Mouse (Mus musculus): Measurements from ENCODE around the gene Olfr1484. TPM values are rescaled to one million over a fixed set of nuclear protein-coding genes. Genes with fewer than 3 reads are reported as not detected.

The Olfr1484 gene
- polyA plus RNA-seq (2014; fragmentation: Illumina TruSeq; extraction: RNeasy Lipid Tissue Mini Kit (QIAGEN cat#74804); ENCODE audit: low read depth, low replicate concordance), result not detected

GRCm38 (mm10) chr19:13583211-13583610 is at the start of gene Olfr1484:
Gene Olfr1484, plus strand, starts transcription at chr19:13583511.

GRCm38 (mm10) chr19:13617075-13617474 is 33.8 kb downstream of the Olfr1484 start, which contains the start of gene Olfr1487:
Gene Olfr1487, plus strand, starts transcription at chr19:13617375.

GRCm38 (mm10) chr19:13631321-13631720 is 48.0 kb downstream of the Olfr1484 start, which contains the start of gene Olfr1489:
Gene Olfr1489, plus strand, starts transcription at chr19:13631621.

Other genes with a start within 250 kb of the Olfr1484 start
- not detected for gene Olfr1466, start 244.6 kb upstream of the Olfr1484 start, polyA plus RNA-seq (2014; fragmentation: Illumina TruSeq; extraction: RNeasy Lipid Tissue Mini Kit (QIAGEN cat#74804); ENCODE audit: low read depth, low replicate concordance)
- gene Olfr1467, start 221.3 kb upstream of the Olfr1484 start, polyA plus RNA-seq (2014; fragmentation: Illumina TruSeq; extraction: RNeasy Lipid Tissue Mini Kit (QIAGEN cat#74804); ENCODE audit: low read depth, low replicate concordance), result not detected
- gene Olfr1469, start 175.7 kb upstream of the Olfr1484 start, polyA plus RNA-seq (2014; fragmentation: Illumina TruSeq; extraction: RNeasy Lipid Tissue Mini Kit (QIAGEN cat#74804); ENCODE audit: low read depth, low replicate concordance), result not detected
- not detected for gene Olfr1471, start 140.1 kb upstream of the Olfr1484 start, polyA plus RNA-seq (2014; fragmentation: Illumina TruSeq; extraction: RNeasy Lipid Tissue Mini Kit (QIAGEN cat#74804); ENCODE audit: low read depth, low replicate concordance)
- gene Olfr1472, start 127.4 kb upstream of the Olfr1484 start, polyA plus RNA-seq (2014; fragmentation: Illumina TruSeq; extraction: RNeasy Lipid Tissue Mini Kit (QIAGEN cat#74804); ENCODE audit: low read depth, low replicate concordance), result not detected
- gene Olfr1474, start 113.9 kb upstream of the Olfr1484 start, polyA plus RNA-seq (2014; fragmentation: Illumina TruSeq; extraction: RNeasy Lipid Tissue Mini Kit (QIAGEN cat#74804); ENCODE audit: low read depth, low replicate concordance), result not detected
- not detected for gene Olfr1475, start 103.3 kb upstream of the Olfr1484 start, polyA plus RNA-seq (2014; fragmentation: Illumina TruSeq; extraction: RNeasy Lipid Tissue Mini Kit (QIAGEN cat#74804); ENCODE audit: low read depth, low replicate concordance)
- not detected for gene Olfr1477, start 83.0 kb upstream of the Olfr1484 start, polyA plus RNA-seq (2014; fragmentation: Illumina TruSeq; extraction: RNeasy Lipid Tissue Mini Kit (QIAGEN cat#74804); ENCODE audit: low read depth, low replicate concordance)
- not detected for gene Olfr1480, start 55.6 kb upstream of the Olfr1484 start, polyA plus RNA-seq (2014; fragmentation: Illumina TruSeq; extraction: RNeasy Lipid Tissue Mini Kit (QIAGEN cat#74804); ENCODE audit: low read depth, low replicate concordance)
- gene Olfr1487, start 33.9 kb downstream of the Olfr1484 start, polyA plus RNA-seq (2014; fragmentation: Illumina TruSeq; extraction: RNeasy Lipid Tissue Mini Kit (QIAGEN cat#74804); ENCODE audit: low read depth, low replicate concordance), result not detected
- gene Olfr1489, start 48.1 kb downstream of the Olfr1484 start, polyA plus RNA-seq (2014; fragmentation: Illumina TruSeq; extraction: RNeasy Lipid Tissue Mini Kit (QIAGEN cat#74804); ENCODE audit: low read depth, low replicate concordance), result not detected
- gene Olfr1490, start 67.6 kb downstream of the Olfr1484 start, polyA plus RNA-seq (2014; fragmentation: Illumina TruSeq; extraction: RNeasy Lipid Tissue Mini Kit (QIAGEN cat#74804); ENCODE audit: low read depth, low replicate concordance), result not detected
- not detected for gene Olfr1491, start 113.8 kb downstream of the Olfr1484 start, polyA plus RNA-seq (2014; fragmentation: Illumina TruSeq; extraction: RNeasy Lipid Tissue Mini Kit (QIAGEN cat#74804); ENCODE audit: low read depth, low replicate concordance)
- gene Olfr1493-ps1, start 139.8 kb downstream of the Olfr1484 start, polyA plus RNA-seq (2014; fragmentation: Illumina TruSeq; extraction: RNeasy Lipid Tissue Mini Kit (QIAGEN cat#74804); ENCODE audit: low read depth, low replicate concordance), result not detected
- not detected for gene Olfr1494, start 156.2 kb downstream of the Olfr1484 start, polyA plus RNA-seq (2014; fragmentation: Illumina TruSeq; extraction: RNeasy Lipid Tissue Mini Kit (QIAGEN cat#74804); ENCODE audit: low read depth, low replicate concordance)
- gene Olfr1495, start 181.1 kb downstream of the Olfr1484 start, polyA plus RNA-seq (2014; fragmentation: Illumina TruSeq; extraction: RNeasy Lipid Tissue Mini Kit (QIAGEN cat#74804); ENCODE audit: low read depth, low replicate concordance), result not detected
- gene Olfr1496, start 194.4 kb downstream of the Olfr1484 start, polyA plus RNA-seq (2014; fragmentation: Illumina TruSeq; extraction: RNeasy Lipid Tissue Mini Kit (QIAGEN cat#74804); ENCODE audit: low read depth, low replicate concordance), result not detected
- not detected for gene Olfr1497, start 214.7 kb downstream of the Olfr1484 start, polyA plus RNA-seq (2014; fragmentation: Illumina TruSeq; extraction: RNeasy Lipid Tissue Mini Kit (QIAGEN cat#74804); ENCODE audit: low read depth, low replicate concordance)
- gene Olfr1499, start 235.9 kb downstream of the Olfr1484 start, polyA plus RNA-seq (2014; fragmentation: Illumina TruSeq; extraction: RNeasy Lipid Tissue Mini Kit (QIAGEN cat#74804); ENCODE audit: low read depth, low replicate concordance), result not detected
- gene Olfr1500, start 247.0 kb downstream of the Olfr1484 start, polyA plus RNA-seq (2014; fragmentation: Illumina TruSeq; extraction: RNeasy Lipid Tissue Mini Kit (QIAGEN cat#74804); ENCODE audit: low read depth, low replicate concordance), result not detected